Mouse (Mus musculus): ENCODE results near the gene Tns3.

The Tns3 gene

GRCm38 (mm10) chr11:8618301-8618700 lies 46.0 kb downstream of the Tns3 start:
- no peak for DNase-seq (ENCODE audit: low read depth)

DNA sequence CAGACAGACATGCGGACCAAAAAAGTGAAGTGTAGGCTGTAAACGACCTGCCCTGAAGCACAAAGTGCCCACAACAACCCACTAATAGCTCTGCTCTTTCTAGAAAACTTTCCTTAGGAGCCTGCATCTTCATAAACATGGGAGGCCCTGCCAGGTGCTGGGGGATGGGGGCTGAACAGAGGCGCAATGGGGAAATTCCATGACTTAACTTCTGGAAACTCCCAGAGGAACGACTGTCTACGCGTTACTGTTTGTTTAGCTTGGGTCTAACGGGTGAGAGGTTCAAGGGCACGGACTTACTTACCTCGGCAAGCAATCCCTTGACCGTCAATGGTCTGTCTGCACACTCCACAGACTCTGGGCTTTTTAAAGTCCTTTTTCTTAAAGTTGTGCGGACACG lies 48.9 kb downstream of the Tns3 start:
- DNase-seq (ENCODE audit: low read depth), result no peak

DNA sequence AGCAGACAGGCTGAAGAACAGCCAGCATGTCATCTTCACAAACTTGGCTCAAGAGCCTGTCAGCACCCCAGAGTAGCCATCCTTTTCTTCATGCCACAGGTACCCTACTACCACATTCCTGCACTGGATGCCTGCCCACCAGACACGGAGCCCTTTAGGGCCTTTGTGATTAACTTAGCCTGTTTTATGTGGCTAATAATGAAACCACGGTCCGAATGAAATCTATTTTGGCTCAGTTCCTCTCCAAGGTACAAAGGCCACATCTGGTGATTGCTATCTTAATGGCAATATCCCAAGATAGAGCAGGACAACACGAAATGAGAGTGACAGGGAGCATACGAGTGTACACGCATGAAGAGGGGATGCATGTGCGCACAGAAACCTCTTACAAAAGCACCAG lies 53.9 kb downstream of the Tns3 start:
- no peak for DNase-seq (ENCODE audit: low read depth)

DNA sequence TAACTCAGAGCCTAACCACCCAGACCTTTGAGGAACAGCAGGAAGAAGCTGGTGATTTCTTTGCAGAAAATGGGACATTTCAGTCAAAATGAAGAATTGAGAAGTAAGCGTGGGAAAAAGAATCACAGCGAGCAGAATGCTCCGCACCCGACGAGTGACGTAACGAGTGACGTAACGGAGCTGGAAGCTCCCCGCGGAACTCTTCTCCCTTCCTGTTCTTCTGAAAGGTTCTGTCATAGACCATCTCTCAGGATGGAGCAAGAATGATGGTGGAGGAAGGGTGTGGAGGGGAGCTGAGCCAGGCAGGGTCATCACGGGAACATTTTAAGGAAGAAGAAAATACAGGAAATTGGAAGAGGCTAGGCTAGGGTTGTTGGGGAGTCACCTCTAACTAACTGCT lies 54.5 kb downstream of the Tns3 start:
- no peak for DNase-seq (ENCODE audit: low read depth)

GRCm38 (mm10) chr11:8607123-8607522 lies 57.2 kb downstream of the Tns3 start:
- DNase-seq (ENCODE audit: low read depth), result no peak

GRCm38 (mm10) chr11:8604789-8605569 lies 59.4 kb downstream of the Tns3 start:
- DNase-seq (ENCODE audit: low read depth), result no peak

DNA sequence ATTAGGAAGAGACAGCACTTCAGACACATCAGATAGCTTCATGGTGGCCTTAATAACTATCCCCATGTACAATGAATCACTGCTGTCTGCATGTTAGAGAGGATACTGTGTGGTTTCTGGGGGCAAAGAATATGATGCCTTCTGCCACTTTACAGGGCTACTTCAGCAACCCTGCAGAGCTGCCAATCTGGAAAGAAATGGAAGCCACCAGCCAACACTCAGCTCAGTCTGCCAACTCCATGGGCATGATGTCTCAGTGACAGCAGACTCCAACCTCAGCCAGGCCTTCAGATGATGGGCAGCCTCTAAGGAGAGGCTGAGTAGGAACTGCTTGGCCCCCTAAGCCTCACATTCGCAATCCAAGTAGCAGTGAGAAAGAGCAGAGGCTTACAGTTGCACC lies 61.7 kb downstream of the Tns3 start:
- no peak for DNase-seq (ENCODE audit: low read depth)

DNA sequence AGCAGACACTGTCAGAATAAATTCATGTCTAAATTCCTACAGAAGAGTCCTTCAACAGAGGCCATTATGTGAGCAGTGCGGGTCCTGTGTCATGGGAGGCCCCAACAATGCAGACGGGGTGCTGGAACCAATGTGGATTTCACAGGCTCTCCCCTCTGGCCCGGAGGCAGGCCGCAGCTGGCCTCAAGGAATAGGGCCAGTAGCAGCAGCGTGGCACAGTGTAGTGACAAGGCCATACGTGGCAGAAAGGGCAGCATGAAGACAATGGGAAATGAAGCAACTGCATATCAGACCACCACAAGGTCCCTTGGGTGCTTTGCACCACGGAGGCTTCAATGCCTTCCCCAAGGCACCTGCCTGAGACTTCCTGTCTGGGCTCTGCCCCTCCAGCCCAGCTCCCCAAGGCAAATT lies 62.9 kb downstream of the Tns3 start:
- DNase-seq (ENCODE audit: low read depth), result no peak

DNA sequence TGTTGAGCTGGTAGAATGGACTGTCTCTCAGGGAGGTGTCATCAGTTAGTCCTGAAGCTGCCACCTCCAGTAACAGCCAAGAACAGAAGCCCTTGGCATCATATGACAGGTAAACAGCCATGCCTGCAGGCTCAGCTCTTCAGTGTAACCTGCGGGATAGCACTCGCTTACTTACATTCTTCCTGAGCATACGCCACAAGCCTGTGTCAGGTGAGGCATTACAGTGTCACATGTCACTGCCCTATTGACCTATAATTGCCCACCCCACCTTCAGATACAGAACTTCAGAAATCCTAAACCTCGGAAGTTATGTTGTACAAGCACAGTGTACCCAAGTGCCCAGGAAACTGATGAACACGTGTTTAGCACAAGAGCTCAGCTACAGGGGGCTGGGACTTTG lies 68.7 kb downstream of the Tns3 start:
- no peak for DNase-seq (ENCODE audit: low read depth)

DNA sequence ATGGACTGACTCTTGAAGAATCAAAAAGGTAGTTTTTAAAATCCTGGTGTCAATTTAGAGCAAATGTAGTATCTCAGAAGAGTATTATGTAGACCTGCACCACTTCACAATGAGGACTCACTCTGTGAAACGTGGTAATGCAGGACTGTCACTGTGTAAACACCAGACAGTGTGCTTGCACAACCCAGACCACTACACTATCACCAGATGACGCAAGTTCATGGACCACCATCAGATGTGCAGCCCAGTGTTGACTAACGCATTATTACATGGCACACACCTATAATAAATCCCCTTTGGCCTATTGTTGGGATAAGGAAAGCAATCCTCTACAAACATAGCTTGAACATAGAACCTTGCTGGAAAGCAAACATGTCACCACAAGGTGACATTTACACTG lies 71.2 kb downstream of the Tns3 start:
- no peak for DNase-seq (ENCODE audit: low read depth)

DNA sequence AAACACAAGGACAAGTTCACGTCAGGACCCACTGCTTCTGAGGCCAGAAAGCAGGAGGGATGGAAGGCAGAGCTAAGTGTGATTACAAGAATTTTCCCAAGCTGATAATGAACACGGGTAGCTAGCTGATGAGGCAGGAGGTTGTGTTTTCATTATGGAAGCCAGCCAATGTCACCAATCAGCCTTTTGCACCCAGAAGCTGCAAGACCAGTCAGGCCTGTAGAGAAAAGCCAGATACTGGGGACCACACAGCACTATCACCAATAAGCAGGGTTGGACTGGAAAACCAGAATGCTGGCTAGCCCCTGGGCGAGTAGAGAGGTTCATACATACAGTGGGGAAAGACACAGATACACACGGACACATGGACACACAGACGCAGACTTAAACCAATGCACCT lies 73.1 kb downstream of the Tns3 start:
- no peak for DNase-seq (ENCODE audit: low read depth)

DNA sequence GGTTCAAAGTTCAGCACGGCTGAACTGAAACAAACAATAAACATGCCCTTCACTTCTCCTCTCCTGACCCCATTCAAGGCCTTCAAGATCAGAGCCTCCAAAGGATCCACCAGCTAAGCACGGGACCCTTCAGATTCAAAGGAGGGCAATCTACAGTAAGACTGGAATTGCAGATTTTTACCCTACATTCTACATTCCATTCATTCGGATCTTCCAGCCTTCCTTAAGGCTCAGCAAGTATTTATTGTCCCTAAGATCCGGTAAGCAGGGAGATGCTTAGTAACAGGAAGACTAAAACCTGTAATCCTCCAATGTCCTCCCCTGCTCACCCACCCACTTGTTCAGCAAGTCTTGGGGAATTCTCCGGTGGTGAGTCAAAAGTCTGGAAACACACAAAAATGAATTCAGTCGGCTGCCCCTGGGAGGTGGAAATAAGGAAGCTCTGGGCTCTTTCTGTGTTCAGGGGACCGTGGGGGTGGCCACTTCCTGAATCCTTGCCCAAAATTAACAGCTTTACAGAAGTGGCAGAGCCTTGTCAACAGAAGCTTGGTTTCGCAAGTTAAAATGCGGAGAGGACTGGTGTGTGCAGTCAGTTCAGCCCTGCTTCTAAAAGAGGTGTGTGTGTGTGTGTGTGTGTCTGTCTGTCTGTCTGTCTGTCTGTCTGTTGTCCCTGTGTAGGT lies 75.0 kb downstream of the Tns3 start:
- DNase-seq (ENCODE audit: low read depth), result no peak

- no peak for DNase-seq (ENCODE audit: low read depth)
Observed at GRCm38 (mm10) chr11:8587941-8588340, 76.4 kb downstream of the Tns3 start.

DNA sequence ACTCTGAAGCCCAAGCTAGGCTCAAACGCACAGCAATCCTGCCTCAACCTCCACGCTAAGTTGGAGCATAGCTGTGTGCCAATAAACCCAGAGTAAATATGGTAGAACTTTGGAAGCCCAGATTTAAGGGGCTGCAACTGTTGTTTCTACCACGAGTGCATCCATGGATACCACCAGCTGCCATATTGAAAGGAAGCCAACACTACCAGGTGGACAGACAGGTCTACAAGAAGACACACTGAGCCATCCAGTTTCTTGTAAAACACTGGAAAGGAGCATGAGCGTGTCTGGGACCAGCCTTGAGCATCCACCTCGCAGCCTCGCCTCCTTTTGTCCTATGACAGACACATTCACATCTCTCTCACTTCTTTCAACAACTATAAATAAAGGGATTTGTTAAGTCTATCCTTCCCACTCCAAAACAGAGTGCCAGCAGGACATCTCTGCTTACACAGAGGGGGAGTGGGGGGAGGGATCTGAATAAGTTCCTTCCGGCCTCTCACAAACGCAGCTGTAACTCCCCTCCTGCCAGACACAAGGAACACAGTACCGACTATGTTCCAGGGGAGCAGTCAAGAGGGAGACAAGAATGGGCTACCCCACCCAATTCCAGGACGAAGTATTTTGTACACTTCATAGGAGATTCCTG lies 77.2 kb downstream of the Tns3 start:
- no peak for DNase-seq (ENCODE audit: low read depth)

- DNase-seq (ENCODE audit: low read depth), result no peak
Observed at GRCm38 (mm10) chr11:8586374-8586773, 78.0 kb downstream of the Tns3 start.

DNA sequence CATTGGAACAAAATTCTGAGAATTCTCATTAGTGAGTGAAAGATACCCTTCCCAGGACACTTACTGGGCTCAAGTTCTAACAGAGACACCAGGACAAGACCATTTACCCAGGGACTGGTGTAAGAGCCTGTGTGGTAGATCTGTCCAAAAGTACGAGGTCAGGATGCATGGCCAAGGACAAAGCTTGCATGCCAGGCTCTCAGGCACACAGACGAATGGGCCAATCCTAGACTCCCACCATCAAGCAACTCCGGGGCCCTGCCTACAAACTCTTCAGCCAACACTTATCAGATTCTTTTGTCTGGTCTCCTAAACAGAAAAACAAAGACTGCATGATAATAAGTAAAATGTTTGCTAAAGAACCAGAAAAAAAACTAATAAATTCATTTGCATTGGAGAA lies 78.6 kb downstream of the Tns3 start:
- no peak for DNase-seq (ENCODE audit: low read depth)

DNA sequence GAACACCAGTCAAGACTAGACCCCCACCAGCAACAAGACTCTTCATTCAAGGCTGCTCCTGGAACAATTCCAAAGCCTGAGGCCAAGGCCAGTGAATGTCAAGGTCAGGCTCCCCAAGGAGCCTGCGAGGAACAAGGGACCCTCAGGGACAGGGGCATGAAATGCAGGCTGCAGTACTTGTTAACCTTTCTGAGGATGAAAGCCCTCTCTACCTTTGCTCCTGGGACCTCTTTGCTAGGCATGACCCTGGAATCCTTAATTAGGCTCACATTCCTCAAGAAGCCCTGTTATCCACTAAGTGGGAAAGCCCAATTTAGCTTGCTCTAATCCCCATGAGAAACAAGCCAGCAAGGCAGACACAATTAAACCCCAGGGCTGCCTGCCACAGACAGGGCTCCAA lies 79.4 kb downstream of the Tns3 start:
- DNase-seq (ENCODE audit: low read depth), result no peak

GRCm38 (mm10) chr11:8584307-8584706 lies 80.0 kb downstream of the Tns3 start:
- DNase-seq (ENCODE audit: low read depth), result no peak

DNA sequence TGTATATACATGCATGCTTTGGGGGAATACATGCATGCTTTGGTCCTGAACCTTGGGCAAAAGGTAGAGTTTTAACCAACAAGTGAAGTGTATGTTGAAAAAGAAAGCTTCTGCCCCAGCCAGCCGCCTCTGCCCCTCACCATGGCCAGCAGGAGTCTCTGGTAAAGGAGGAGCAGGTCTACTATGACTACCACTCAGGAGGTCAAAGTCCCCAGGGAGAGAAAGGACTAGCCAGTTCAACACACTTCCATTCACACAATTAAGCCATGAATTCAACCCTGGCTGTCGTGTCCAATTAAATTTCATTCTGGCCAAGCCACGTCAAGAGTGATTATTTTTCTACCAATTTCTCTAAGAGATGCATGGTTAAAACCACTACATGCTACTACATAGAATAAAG lies 81.2 kb downstream of the Tns3 start:
- no peak for DNase-seq (ENCODE audit: low read depth)

DNA sequence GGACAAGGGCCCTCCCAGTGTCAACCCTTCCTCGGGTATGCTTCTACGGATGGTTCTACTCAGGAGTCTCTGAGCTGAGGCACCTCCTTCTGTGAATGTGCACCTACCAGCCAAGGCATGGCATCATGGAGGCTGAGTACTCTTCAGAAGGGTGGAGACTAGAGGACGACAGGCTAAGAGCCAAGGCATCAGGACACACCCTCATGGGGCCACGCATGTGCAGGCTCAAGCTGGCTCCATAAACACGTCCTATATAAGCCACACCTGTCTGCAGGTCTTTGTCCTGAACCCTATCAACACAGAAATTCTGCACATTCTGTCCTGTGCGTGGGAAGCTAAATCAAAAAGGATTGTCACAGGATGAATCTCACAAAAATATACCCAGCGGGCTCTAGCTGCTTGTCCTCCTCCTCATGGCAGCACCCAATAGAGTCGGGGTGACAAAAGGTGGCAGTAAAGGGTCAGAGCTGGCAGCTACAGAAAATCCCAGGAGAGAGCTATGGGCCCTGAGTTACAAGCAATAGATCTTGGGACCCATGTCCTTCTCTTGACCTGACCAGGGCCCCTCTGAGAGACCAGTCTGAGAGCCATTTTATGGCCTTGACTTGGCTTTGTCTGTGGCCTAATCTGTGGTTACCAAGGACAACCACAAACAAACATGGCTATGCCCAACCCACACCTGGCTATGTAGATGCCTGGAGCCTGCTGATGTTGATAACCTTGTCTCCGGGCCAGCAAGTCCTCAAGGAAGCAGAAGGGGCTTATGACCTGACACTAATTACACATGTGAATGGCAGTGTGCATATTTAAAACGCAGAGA lies 82.0 kb downstream of the Tns3 start:
- DNase-seq (ENCODE audit: low read depth), result no peak

GRCm38 (mm10) chr11:8579789-8580188 lies 84.5 kb downstream of the Tns3 start:
- no peak for DNase-seq (ENCODE audit: low read depth)

Measured in c-Kit-positive CD71-positive TER-119-negative erythroid progenitor cells, embryonic 14.5 days (primary cell).